Mouse (Mus musculus) E14TG2a.4 (cell line): Measurements from ENCODE around the gene Afmid.

Experiments
- CTCF ChIP-seq: conservative IDR thresholded peaks from 2 replicates; pipeline ENCODE4 v1.5.1; 2014; ENCODE audit warnings: low read length
- NANOG ChIP-seq: IDR thresholded peaks from 2 replicates; pipeline ENCODE4 v1.6.1; 2014; ENCODE audit warnings: borderline replicate concordance, low read length, mixed read lengths
- POU5F1 ChIP-seq: IDR thresholded peaks from 2 replicates; pipeline ENCODE4 v1.6.1; 2014; ENCODE audit warnings: low read length, borderline replicate concordance

DNA sequence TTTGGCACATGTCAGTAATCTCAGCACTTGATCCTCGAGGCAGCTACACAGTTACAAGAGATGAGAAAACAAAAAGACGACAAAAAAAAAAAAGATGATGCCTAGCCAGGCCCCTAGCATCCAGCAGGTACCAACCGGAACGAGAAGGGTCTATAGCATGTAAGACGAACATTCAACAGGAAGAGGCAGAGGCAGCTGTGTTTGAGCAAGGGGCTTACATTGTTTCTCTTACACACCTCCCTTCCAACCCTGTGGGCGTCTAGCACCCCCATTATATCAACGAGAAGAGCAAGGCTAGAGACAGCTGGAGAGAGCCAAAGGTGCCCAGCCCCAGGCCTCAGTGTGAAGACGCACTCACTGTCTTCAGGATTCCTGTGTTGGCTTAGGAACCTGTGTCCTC, 1.2 kb downstream of the Afmid start:
- TF ChIP-seq CTCF (no peak), NANOG (no peak), POU5F1 (no peak)
